Mouse (Mus musculus): ENCODE measurements around the gene Ly86.

Gene Ly86

DNA sequence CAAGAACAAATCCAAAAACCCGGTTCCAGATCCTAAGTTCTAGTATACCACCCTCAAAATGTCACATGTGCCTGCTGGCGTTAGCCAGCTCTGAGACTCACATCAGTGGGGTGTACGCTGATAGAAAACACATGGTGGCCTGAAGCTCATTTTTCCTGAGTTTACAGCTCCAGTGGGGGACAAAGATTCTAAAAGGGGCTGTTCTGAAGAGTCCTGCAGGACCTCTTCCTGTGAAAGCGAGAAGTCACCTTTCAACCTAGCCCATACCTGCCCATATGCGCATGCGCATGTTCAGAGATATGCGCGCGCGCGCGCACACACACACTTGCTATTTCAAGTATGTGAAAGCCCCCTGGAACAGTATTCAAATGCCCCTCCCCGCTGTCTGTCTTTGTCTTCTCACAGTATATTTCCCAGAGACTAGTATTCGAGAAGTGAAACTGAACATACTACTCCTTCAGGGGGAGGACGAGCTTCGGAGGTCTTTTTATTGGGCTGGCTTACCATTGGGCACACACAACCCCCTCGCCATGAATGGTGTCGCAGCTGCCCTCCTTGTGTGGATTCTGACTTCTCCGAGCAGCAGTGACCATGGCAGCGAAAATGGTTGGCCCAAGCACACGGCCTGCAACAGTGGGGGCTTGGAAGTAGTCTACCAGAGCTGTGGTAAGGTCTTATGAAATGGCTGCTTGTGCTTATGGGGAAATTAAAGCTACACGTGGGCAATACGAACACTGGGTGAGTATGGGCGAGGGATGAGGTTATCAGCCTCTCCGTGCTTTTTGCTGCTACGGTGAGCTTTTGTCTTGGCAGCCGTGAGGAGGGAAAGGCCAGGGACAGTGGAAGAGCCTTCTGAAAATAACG lies at the start of gene Ly86:
Gene Ly86 (plus strand): TSS at position 300 of the 864 bp plus-strand sequence.
- no peak for DNase-seq (ENCODE audit: low spot score)

DNA sequence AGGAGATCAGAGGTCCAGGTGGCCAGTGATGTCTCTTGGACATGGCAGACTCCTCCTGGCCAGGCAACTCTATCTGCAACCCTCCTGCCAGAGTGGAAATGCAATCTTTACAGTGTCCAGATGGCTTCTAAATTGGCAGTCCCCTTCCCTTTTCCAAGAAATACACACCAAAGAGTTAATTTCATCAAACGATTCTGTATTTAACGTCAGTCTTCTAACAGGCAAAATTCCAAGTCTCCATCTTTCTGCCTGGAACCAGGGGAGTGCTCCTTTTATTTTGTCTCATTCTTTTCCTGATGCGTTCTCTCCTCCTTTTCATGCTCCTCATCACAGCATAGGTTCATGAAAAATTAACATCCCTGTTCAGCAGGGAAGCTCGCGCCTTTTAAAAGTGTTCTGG lies 47.1 kb upstream of the Ly86 start:
- DNase-seq (ENCODE audit: low spot score), result no peak

- DNase-seq (ENCODE audit: low spot score), result no peak
Measured at GRCm38 (mm10) chr13:37298856-37299255, 46.2 kb upstream of the Ly86 start.

- DNase-seq (ENCODE audit: low spot score), result no peak
Measured at GRCm38 (mm10) chr13:37302877-37303276, 42.1 kb upstream of the Ly86 start.

- DNase-seq (ENCODE audit: low spot score), result no peak
Measured at GRCm38 (mm10) chr13:37308006-37308405, 37.0 kb upstream of the Ly86 start.

- DNase-seq (ENCODE audit: low spot score), result no peak
Measured at GRCm38 (mm10) chr13:37309296-37309695, 35.7 kb upstream of the Ly86 start.

- DNase-seq (ENCODE audit: low spot score), result no peak
Measured at GRCm38 (mm10) chr13:37310331-37310730, 34.7 kb upstream of the Ly86 start.

DNA sequence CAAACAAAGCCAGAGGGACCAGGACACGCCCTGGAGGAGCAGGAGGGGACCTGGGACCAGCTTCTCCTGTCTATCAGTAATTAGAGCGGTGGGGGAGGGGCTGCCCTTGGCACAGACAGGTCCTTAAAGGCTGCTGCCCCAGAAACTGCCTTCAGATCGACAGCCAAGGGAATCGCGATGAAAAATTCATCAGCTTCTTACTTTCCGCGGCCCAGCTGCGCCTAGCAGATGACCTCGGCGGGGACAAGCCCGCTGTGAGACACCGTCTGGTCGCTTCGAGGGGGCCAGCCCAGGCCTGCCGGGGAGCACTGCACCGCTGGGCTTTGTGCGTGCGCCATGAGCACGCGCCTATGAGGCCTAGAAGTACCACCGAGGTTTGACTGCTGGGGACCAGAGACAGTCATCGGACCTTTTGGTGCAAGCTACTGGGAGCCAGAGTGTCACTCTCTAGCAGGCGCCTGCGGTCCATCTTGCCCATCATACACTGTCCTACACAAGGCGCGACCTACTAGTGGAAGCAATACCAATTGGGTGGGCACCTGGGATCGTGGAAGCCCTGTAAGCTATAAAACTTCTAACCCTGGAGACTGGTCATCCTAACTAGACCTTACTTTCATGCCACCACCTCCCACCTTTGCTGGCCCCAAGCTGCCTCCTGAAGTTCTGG lies 33.3 kb upstream of the Ly86 start:
- peak; percentile 2 for DNase-seq (ENCODE audit: low spot score)

DNA sequence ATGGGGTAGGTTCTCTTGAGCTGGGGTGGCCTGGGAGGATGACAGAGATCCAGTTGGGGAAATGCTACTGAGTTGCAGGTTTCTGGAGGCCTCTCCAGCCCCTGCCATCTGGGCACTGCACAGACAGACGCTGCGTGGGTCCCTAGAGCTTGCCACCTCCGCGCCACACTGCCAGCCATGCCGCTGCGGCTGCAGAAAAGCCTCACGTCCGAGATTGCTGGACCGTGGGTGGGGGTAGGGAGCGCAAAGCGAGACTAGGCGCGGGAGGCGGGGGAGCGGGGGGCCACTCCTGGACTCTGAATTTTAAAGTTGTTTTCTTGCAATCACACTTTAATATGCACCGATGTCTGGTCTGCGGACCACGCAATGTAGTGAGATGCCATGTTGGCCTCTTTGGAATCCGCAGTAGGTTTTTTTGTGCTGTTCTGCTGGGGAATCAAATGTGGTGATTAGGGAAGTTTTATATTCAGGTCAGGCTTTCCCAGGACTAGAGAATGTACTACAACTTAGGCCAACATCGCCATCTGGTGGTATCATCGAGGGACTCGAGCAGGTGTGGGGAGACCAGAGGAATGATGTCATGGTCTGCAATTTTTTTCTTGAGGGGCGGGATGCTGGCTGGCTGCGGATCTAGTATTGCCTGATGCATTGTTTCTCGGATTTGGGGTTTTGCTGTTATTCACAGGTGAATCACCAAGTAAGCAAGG lies 32.6 kb upstream of the Ly86 start:
- peak; percentile 76 for DNase-seq (ENCODE audit: low spot score)

GRCm38 (mm10) chr13:37312951-37313350 lies 32.1 kb upstream of the Ly86 start:
- no peak for DNase-seq (ENCODE audit: low spot score)

DNA sequence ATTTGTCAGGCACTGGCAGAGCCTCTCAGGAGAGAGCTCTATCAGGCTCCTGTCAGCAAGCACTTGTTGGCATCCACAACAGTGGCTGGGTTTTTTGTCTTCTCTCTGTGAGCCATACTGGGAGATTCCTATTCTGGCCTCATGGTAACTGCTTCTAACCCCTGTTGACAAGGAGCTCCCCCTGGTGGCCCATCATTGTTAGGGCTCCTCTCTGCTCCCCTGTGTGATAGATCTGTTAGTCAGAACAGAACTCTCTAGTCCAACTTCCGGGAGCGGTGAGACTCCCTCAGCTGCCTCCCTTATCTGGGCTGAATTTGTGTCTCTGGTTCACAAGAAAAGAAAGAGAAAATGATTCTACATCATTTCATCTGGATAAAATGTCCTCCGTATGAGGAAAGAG lies 19.5 kb upstream of the Ly86 start:
- peak; percentile 8 for DNase-seq (ENCODE audit: low spot score)

GRCm38 (mm10) chr13:37329747-37330146 lies 15.3 kb upstream of the Ly86 start:
- DNase-seq (ENCODE audit: low spot score), result no peak

GRCm38 (mm10) chr13:37330971-37331370 lies 14.0 kb upstream of the Ly86 start:
- no peak for DNase-seq (ENCODE audit: low spot score)

DNA sequence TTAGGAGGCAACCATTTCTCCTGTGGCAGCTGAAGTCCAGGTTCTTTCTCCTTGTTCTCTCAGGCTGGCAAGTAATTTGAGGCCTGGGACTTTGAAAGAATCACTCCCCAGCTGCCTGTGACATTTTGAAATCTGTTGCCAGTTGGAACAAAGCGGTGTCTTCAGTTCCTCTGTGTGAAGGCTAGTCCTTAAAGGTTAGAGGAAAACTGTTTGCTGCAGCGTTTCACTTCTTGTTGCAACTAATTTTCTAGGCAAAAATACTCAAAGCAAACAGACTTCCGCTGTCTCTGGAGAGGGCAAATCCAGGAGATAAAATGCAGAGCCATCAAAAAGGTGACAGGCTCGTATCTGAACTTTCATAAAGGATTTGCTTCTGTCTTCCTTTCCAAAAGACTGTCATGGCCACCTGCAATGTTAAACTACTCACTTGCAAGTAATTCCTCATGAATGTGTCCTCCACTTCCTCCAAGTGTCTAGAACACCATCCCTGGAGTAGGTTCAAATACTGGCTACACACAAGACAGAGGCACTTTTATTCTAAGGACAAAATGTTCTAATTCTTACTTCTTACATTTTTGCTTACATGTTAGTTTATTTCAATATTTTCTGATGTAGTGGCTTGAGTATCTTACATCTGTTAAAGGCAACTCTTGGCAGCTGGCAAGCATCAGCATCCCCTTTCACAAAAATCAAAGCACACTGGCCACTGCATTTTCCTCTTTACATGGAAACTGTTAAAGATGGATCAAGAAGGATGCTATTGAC lies 12.0 kb upstream of the Ly86 start:
- no peak for DNase-seq (ENCODE audit: low spot score)

GRCm38 (mm10) chr13:37333544-37333870 lies 11.5 kb upstream of the Ly86 start:
- no peak for DNase-seq (ENCODE audit: low spot score)

DNA sequence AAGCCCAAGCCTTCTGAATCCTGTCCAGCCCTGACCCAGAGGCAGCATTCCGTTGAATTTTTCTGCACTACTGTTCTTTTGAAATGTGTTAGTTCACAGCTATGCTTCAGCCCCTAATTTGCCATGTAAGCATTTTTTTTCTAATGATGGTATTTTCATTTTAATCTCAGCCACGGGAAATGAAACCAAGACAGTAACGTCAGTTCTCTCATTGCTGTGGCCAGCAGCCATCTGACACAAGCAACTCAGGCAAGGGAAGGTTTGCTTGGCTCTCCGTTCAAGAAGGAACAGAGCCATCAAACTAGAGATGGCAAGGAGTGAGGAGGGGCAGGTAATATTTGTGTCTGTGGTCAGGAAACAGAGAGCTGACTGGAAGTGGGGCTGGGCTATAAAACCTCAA lies 7.7 kb upstream of the Ly86 start:
- DNase-seq (ENCODE audit: low spot score), result no peak

DNA sequence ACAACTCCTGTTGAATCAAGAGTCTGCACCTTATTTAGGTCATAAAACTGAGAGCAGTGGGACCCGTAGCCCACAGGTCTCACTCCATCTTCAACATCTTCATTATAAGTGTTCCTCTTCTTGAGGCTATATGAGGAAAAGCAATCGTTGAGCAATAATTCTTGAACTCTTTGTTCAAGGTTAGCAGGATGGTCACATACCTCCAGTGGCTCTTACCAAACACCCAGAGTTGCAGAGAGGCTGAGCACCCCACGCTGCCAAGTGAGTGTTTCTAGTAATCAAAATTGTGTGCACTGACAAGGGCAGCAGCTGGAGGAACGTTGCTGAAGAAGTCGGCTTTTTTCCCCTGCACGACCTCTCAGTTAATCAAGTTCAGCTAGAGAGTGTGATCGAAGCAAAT lies 7.1 kb upstream of the Ly86 start:
- DNase-seq (ENCODE audit: low spot score), result no peak

- DNase-seq (ENCODE audit: low spot score), result no peak
Measured at GRCm38 (mm10) chr13:37342804-37343203, 2.2 kb upstream of the Ly86 start.

- no peak for DNase-seq (ENCODE audit: low spot score)
Measured at GRCm38 (mm10) chr13:37345823-37346222, 815 bp downstream of the Ly86 start.

GRCm38 (mm10) chr13:37347871-37348595 lies 3.0 kb downstream of the Ly86 start:
- no peak for DNase-seq (ENCODE audit: low spot score)

DNA sequence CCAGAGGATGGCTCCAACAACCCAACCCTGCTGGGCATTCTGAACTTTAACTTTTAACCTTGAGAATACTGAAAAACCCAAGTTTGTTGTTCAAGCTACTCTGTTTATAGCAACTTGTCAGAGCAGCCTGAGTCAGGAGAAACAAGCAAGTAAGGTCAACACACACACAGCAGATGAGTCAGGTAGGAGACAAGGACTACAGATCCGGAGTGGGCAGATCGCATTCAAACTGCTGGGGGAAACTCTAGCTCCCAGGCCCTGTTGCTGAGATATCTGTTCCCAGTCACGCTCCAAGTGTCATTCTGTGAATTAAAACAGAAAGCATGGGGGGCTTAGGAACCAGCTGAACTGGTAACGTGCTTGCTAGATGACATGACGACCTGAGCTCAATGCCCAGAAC lies 4.0 kb downstream of the Ly86 start:
- no peak for DNase-seq (ENCODE audit: low spot score)

- no peak for DNase-seq (ENCODE audit: low spot score)
Measured at GRCm38 (mm10) chr13:37353016-37353415, 8.0 kb downstream of the Ly86 start.
